Mouse (Mus musculus) kidney, adult 2 months (tissue): ENCODE data around the gene Megf8. TPM values are rescaled to one million over a fixed set of nuclear protein-coding genes. Genes with fewer than 3 reads are reported as not detected.
"Not testable (repeated sequence)": the region's sequence is repeated elsewhere in the genome, so short reads cannot be mapped to it uniquely, and the experiment has no call there.

Experiments
- DNase-seq: peaks from one replicate; pipeline ENCODE4 v3.0.0; 2021
- H3K27ac ChIP-seq: fragments of 200-500 bp; 2 replicates; pipeline ENCODE4 v1.5.1; 2012; ENCODE audit warnings: low read depth, low read length, control low read depth, inconsistent platforms; ENCODE audit not compliant: insufficient read depth
- H3K27me3 ChIP-seq: fragments of 200-500 bp; replicated peaks from 2 replicates; pipeline ENCODE4 v1.6.1; 2012; ENCODE audit warnings: mild to moderate bottlenecking, moderate library complexity, low read length, inconsistent platforms; ENCODE audit not compliant: control insufficient read depth, insufficient read depth
- H3K36me3 ChIP-seq: fragments of 200-500 bp; 2 replicates; pipeline ENCODE4 v1.6.1; 2012; ENCODE audit warnings: mild to moderate bottlenecking, moderate library complexity, low read length, inconsistent platforms; ENCODE audit not compliant: control insufficient read depth, insufficient read depth
- H3K4me1 ChIP-seq: fragments of 200-500 bp; 2 replicates; pipeline ENCODE4 v1.6.1; 2011; ENCODE audit warnings: low read length; ENCODE audit not compliant: control insufficient read depth, insufficient read depth
- H3K4me3 ChIP-seq: fragments of 200-500 bp; 2 replicates; pipeline ENCODE4 v1.5.1; 2011; ENCODE audit warnings: mild to moderate bottlenecking, low read depth, low read length, control low read depth; ENCODE audit not compliant: insufficient read depth
- CTCF ChIP-seq: fragments of 200-500 bp; conservative IDR thresholded peaks from 2 replicates; pipeline ENCODE4 v1.5.1; 2011; ENCODE audit warnings: low read depth, mild to moderate bottlenecking, control low read depth, low read length, moderate library complexity, mixed read lengths; ENCODE audit not compliant: insufficient read depth, insufficient read length
- POLR2A ChIP-seq: fragments of 200-500 bp; IDR thresholded peaks from one replicate; pipeline ENCODE4 v1.6.1; 2011; ENCODE audit warnings: low read depth, low read length, control low read depth
- WGBS: fragments of 180-500 bp; shearing (Covaris S2); methylation state at CpG from one replicate; pipeline ENCODE4 v1.1.7; 2018; 5-methylcytosine and 5-hydroxymethylcytosine counted together
- polyA plus RNA-seq: library from polyadenylated mRNA; depleted of rRNA; stranded (reverse); fragments of >200 nt; gene quantifications from 2 replicates; pipeline ENCODE4 v1.2.3, GENCODE M21; 2012

Megf8 gene
- polyA plus RNA-seq, 1 experiment = 23.5 TPM

- no peak overlapping the region for H3K27ac ChIP-seq
- no peaks in the 10 kb centered on the region for H3K36me3 ChIP-seq
- WGBS = 83% methylated on average over 11 of the region's 11 CpGs
- peaks cover 5% of the 10 kb centered on the region; the same call in 1 of the 2 replicates for H3K4me1 ChIP-seq
- no peak for DNase-seq
- peaks cover 8% of the 10 kb centered on the region for H3K27me3 ChIP-seq
- no peak for TF ChIP-seq POLR2A
- no peak for TF ChIP-seq CTCF
- no peak overlapping the region for H3K4me3 ChIP-seq
These were observed 5.8 kb upstream of the Megf8 start for GRCm38 (mm10) chr7:25311193-25311592.

GRCm38 (mm10) chr7:25313325-25313724, 3.6 kb upstream of the Megf8 start:
- Histone ChIP-seq H3K36me3 (no peaks in the 10 kb centered on the region), H3K4me1 (peaks cover 5% of the 10 kb centered on the region; the same call in 1 of the 2 replicates), H3K27ac (no peak overlapping the region), H3K27me3 (peaks cover 8% of the 10 kb centered on the region), H3K4me3 (no peak overlapping the region)
- no peak for TF ChIP-seq CTCF
- TF ChIP-seq POLR2A = no peak
- no peak for DNase-seq
- 44% methylated on average over 7 of the region's 7 CpGs for WGBS

DNA sequence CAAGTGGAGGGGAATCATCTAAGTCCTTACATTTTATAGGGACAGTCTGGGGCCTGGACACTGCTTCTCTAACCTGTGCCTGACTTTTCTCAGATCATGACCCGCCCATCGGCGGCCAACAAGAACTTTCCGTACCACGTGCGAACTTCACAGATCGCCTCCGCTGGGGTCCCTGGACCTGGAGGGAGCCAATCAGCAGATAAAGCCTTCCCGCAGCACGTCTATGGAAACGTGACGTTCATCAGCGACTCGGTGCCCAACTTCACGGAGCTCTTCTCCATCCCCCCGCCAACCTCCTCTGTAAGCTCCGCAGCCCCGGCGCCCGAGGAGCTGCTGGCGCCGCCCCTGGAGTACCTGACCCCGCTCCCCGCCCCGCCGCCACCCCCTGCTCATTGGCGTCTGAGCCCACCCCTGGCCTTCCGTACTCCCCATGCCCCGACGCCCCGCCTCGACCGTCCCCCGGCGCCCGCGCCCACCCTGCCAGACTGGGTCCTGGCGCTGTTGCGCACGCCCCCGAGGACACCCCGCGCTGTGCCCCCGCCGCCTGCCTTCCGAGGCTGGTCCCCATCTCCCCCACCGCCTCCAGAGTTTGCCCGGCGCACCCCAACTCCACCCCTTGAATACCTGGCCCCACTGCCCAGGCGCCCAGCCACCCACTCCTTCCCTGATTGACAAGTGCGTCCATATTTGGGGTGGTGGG, 2.2 kb upstream of the Megf8 start:
- Histone ChIP-seq H3K27ac (no peak overlapping the region), H3K36me3 (no peaks in the 10 kb centered on the region), H3K4me1 (peaks cover 5% of the 10 kb centered on the region; the same call in 1 of the 2 replicates), H3K27me3 (peaks cover 8% of the 10 kb centered on the region), H3K4me3 (peak overlapping the region; percentile 12; the same call in 1 of the 2 replicates)
- no peak for TF ChIP-seq CTCF
- no peak for TF ChIP-seq POLR2A
- WGBS = 11% methylated on average over 51 of the region's 51 CpGs
- DNase-seq = no peak

DNA sequence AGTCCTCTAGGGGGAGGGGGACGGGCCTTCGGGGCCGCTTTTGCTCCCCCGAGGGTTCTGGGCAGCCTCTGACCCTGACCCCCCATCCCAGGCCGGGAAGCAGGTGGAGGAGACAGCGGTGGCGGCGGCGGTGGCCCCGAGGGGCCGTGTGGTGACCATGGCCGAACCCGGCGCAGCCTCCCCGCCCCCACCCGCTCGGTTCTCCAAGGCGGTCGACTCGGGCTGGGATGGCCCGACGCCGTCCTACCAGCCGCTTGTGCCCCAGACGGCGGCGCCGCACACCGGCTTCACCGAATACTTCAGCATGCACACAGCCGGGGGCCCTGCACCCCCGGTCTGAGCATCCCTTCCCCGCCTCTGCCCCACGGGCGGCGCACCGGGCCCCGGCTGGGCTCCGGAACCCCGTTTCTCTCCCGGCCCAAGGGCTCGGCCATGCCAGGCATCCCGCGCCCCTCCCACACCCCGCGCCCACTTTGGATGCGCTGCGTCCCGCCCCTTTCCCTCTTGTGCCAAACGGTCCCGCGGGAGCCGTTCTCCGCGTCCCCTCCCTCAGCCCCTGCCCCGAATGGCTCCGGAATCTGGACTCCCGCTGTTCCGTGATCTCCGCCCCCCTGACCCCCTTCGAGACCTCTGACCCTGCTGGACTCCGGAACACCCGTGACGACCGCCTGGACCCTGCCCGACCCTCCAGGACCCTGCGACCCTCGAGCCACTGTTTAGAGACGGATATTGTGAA, 1.5 kb upstream of the Megf8 start:
- no peak overlapping the region for H3K27ac ChIP-seq
- no peaks in the 10 kb centered on the region for H3K36me3 ChIP-seq
- DNase-seq = no peak
- 2% methylated on average over 69 of the region's 69 CpGs for WGBS
- peaks cover 8% of the 10 kb centered on the region for H3K27me3 ChIP-seq
- H3K4me1 ChIP-seq = peaks cover 5% of the 10 kb centered on the region; the same call in 1 of the 2 replicates
- no peak for TF ChIP-seq POLR2A
- no peak for TF ChIP-seq CTCF
- H3K4me3 ChIP-seq = peak overlapping the region; percentile 12; the same call in 1 of the 2 replicates

GRCm38 (mm10) chr7:25317446-25317999, 559 bp downstream of the Megf8 start:
- DNase-seq = no peak
- WGBS = 15% methylated on average over 21 of the region's 21 CpGs
- Histone ChIP-seq H3K27me3 (peaks cover 8% of the 10 kb centered on the region), H3K36me3 (no peaks in the 10 kb centered on the region), H3K4me3 (peak overlapping the region; percentile 67), H3K4me1 (peaks cover 3% of the 10 kb centered on the region; the same call in 1 of the 2 replicates), H3K27ac (no peak overlapping the region)
- TF ChIP-seq CTCF (no peak), POLR2A (no peak)

GRCm38 (mm10) chr7:25322058-25322484, 5.1 kb downstream of the Megf8 start:
- 37% methylated on average over 6 of the region's 6 CpGs for WGBS
- no peaks in the 10 kb centered on the region for H3K27me3 ChIP-seq
- peak; percentile 15 for DNase-seq
- no peaks in the 10 kb centered on the region for H3K36me3 ChIP-seq
- H3K4me3 ChIP-seq = no peak overlapping the region
- TF ChIP-seq CTCF (no peak), POLR2A (no peak)
- H3K4me1 ChIP-seq = no peaks in the 10 kb centered on the region
- H3K27ac ChIP-seq = no peak overlapping the region

DNA sequence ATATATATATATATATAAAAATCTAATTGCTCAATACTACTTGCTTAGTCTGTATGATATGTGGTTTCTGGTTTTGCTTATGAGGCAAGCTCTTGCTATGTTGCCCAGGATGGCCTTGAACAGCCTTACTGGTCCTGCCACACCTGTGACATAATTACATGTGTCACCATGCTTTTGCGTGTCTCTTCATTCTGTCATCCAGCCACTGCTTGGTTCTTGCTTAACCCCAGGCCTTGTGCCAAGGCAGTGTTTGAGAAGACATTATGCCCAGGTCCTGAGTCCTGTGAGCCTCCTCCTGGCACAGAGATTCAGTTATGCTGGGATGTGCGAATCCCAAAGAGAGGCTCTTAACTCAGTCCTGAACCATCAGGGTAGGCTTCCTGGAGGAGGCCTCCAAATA, 6.3 kb downstream of the Megf8 start:
- no peak for DNase-seq
- Histone ChIP-seq H3K36me3 (no peaks in the 10 kb centered on the region), H3K4me3 (no peak overlapping the region), H3K27me3 (no peaks in the 10 kb centered on the region), H3K27ac (no peak overlapping the region), H3K4me1 (no peaks in the 10 kb centered on the region)
- 94% methylated on average over 2 of the region's 2 CpGs for WGBS
- TF ChIP-seq POLR2A (no peak), CTCF (no peak)

DNA sequence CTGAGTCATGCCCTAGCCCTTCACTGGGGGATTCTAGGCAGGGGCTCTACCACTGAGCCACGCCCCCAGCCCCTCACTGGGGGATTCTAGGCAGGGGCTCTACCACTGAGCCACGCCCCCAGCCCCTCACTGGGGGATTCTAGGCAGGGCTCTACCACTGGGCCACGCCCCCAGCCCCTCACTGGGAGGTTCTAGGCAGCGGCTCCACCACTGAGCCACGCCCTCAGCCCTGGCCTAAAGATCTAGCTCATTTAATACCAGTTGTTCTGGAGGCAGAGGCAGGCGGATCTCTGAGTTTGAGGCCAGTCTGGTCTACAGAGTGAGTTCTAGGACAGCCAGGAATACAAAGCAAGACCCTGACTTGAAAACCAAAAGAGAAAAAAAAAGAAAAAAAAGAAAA, 8.5 kb downstream of the Megf8 start:
- DNase-seq, H3K36me3 ChIP-seq, H3K27me3 ChIP-seq, H3K4me1 ChIP-seq, H3K4me3 ChIP-seq, H3K27ac ChIP-seq: not testable (repeated sequence)
- WGBS = 90% methylated on average over 6 of the region's 6 CpGs
